Mouse (Mus musculus): ENCODE results near the gene Igfbp5. TPM values are rescaled to one million over a fixed set of nuclear protein-coding genes. Genes with fewer than 3 reads are reported as not detected.

The Igfbp5 gene
- 10 to 100 TPM; 42.7 to 51.6 TPM for total RNA-seq (2021)
- long read RNA-seq, experiment 1, full-length matches to known transcripts, result 44 of 65 reads
- long read RNA-seq, experiment 1, partial matches to known transcripts, result 0 of 65 reads
- long read RNA-seq, experiment 1, other reads (novel, unspliced or antisense), result 21 of 65 reads
- long read RNA-seq, experiment 2, full-length matches to known transcripts, result 37 of 48 reads
- long read RNA-seq, experiment 2, partial matches to known transcripts, result 0 of 48 reads
- long read RNA-seq, experiment 2, other reads (novel, unspliced or antisense), result 11 of 48 reads

DNA sequence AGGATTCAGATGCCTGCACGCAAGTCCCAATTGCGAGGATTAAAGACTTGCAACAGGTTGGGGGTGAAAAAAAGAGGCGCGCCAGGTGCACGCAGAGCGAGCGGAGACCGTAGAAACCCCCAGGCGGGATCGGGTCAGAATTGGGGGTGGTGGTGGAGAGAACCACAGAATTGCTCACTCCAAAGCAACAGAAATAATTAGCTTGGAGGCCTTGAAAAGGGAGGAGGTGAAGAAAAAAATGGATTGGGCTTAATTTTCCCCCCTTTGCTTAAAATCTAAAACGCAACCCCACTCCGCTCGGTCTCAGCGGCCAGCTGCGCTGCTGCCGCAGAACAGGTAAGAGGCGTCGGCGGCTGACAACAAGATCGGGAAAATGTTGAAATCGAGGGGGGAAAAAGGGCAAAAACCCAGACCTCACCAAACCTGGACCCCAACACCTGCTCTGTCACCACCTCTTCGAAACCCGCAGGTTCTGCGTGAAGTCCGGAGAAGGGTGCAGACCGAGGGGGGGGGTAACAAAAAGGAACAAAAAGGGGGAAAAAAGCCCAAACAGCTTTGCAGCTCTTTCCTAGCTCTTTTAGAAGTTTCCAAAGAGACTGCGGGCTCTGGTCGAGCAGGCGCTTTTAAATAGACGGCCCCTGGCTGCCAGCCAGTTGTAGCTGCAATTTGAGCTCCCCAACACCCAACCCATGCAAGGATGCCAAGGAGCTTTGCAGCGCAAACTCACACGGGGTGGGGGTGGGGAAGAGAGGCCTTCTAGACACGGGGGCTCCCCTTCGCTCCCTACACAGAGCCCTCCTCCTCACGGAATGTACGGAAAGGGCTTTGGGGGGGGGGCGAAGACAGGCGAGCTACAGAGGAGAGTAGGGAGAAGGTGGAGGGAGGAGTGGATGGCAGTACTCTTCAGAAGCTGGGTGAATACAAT is at the start of gene Igfbp5:
Gene Igfbp5 (minus strand): TSS at position 598 of the 925 bp plus-strand sequence.
- peak within 1 kb of the TSS; percentile 59 for H3K4me3 ChIP-seq
- TF ChIP-seq CTCF (IDR thresholded peaks at IDR 0.05), result no peak
- intact Hi-C loops (cut with DNase I), result loop anchor here (5.0 to 10.0 kb wide), 3 partner anchors 88 to 510 kb away; no protein-coding TSS in a partner anchor
- peak within 1 kb of the TSS; percentile 83 for H3K27ac ChIP-seq
- peak; percentile 55 to 64 for DNase-seq (ENCODE audit: extremely low spot score in 1 of 2, low spot score in 2 of 2)

DNA sequence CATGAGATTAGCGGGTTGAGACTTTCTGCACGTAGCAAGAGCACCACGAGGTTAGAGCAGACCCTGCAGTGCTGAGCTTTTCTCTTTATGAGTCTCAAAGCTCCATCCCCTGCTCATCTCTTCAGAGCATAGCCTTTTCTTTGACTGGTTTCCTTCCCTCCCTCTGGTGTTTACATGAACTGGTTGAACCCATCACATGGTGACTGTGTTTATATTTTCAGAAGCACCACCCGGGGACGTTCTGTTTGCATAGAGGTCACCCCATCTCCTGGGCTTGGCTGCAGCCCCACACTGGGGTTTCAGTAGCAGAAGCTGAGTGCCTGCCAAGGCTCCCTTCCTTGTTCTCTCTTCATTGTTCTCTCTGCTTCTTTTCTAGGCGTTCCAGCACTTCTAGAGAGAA is 40.1 kb upstream of the Igfbp5 start:
- TF ChIP-seq CTCF (IDR thresholded peaks at IDR 0.05), result no peak
- Histone ChIP-seq H3K27ac (no peak overlapping the region), H3K4me3 (no peak overlapping the region)
- peak in 1 of 2 experiments; percentile 20 for DNase-seq (ENCODE audit: extremely low spot score in 1 of 2, low spot score in 2 of 2)
- intact Hi-C loops (cut with DNase I), result no loop called here

DNA sequence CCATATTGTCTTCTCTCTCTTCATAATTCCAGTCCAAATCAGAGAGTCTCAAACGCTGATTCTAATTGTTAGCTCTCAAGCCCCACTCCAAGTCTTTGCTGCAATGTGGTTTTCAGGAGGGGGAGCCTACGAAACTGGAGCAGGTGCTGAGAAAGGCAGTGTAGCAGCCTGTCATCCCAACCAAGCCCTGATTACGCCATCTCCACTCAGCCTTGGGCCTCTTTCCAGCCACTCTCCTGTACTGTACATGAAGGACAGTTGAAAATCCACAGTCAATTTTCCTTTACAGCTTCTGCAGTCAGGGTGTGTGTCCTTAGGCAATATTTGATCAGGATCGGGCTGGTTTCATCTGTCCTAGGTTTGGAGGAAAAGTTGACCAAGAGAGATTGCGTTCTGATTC is 38.4 kb upstream of the Igfbp5 start:
- DNase-seq (ENCODE audit: extremely low spot score in 1 of 2, low spot score in 2 of 2), result no peak
- no peak for TF ChIP-seq CTCF (IDR thresholded peaks at IDR 0.05)
- no peak overlapping the region for H3K4me3 ChIP-seq
- no peak overlapping the region for H3K27ac ChIP-seq
- intact Hi-C loops (cut with DNase I), result no loop called here

DNA sequence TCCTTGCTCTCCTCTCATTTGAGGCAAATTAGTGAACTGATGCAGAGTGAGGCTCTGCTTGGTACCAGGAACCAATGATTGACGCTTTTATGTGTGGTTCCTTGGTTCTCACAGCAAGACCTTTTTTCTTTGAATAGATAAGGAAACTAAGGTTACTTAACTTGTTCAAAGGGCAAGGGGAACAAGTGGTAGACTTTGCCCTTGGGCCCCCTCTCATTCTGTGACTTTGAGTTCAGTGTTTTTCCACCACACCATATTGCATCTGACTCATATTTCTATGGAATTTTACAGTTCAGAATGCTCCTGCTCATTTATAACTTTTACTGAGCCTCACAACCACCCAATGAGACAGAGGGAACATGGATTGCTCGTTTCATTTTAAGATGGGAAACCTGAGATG is 21.1 kb upstream of the Igfbp5 start:
- Histone ChIP-seq H3K4me3 (no peak overlapping the region), H3K27ac (no peak overlapping the region)
- no peak for TF ChIP-seq CTCF (IDR thresholded peaks at IDR 0.05)
- no peak for DNase-seq (ENCODE audit: extremely low spot score in 1 of 2, low spot score in 2 of 2)
- intact Hi-C loops (cut with DNase I), result no loop called here

DNA sequence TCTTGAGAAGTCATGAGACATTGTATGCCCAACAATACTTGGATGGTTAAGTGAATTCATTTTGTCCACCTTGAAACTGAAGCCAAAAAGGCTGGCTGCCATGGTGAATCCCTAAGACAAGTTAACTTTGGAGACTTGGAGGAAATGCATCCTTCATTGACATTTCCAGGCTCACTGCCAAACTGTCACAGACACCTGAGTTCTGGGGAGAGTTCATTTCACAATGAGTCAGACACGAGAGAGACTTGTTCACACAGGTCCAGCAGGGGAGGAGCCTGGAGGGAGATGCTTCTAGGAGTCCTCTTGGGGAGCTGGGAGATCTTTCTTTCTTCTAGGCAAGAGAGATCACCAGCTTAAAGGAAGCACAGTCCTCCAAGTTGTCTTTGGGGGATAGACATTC is 13.2 kb upstream of the Igfbp5 start:
- Histone ChIP-seq H3K27ac (no peak overlapping the region), H3K4me3 (no peak overlapping the region)
- intact Hi-C loops (cut with DNase I), result loop anchor here (5.0 kb wide), 1 partner anchor 119 kb away; no protein-coding TSS in a partner anchor
- TF ChIP-seq CTCF (IDR thresholded peaks at IDR 0.05), result no peak
- no peak for DNase-seq (ENCODE audit: extremely low spot score in 1 of 2, low spot score in 2 of 2)

DNA sequence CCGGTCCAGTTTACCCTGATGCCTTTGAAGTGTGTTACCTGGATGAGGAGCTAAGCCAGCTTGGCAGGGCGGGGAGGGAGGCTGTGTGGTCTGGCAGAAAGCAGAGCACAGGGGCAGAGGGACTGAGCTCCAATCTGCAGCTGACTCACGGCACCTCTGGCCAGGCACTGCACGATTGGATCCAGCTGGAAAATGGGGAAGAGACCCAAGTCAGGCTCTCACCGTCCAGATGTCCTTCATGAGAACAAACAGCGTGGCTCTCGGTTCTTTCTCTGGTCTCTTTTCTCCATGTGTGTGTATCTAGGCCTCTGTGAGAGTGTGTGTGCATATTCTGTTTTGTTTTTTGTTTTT is 11.1 kb upstream of the Igfbp5 start:
- DNase-seq (ENCODE audit: extremely low spot score in 1 of 2, low spot score in 2 of 2), result no peak
- Histone ChIP-seq H3K27ac (no peak overlapping the region), H3K4me3 (no peak overlapping the region)
- no peak for TF ChIP-seq CTCF (IDR thresholded peaks at IDR 0.05)
- intact Hi-C loops (cut with DNase I), result loop anchor here (5.0 kb wide), 1 partner anchor 122 kb away; no protein-coding TSS in a partner anchor

DNA sequence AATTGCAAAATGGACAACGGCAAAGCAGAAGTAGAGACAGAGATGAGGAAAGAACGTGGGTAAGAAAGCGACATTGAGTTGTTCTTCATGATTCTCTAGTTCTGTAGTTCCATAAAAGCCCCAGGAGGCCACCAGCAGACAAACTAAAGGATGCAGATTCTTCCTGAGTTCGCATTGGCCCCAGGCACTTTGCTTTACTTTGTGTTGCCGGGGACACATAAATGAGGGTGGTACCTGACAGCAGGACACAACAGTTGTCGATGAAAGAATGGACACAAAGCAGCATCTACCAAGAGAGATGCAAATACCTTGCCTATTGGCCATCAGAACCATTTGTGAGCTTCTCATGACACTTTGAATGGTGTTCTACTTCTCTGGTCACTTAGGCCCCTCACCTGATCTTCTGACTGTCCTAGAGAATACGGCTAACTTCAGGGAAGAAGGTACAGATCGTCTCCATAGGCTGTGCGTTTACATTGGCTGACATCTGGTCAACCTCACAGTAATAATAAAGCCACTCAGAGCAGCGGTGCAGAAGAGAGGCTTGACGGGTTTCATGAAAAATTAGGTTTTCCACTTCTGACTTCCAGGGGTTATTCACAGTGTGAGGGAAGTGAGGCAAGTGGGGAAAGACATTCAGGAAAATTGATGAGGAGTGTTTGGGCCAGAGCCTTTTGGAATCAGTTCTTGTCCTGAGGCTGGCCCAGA is 10.6 kb upstream of the Igfbp5 start:
- intact Hi-C loops (cut with DNase I), result loop anchor here (5.0 kb wide), 1 partner anchor 122 kb away; no protein-coding TSS in a partner anchor
- no peak for DNase-seq (ENCODE audit: extremely low spot score in 1 of 2, low spot score in 2 of 2)
- no peak for TF ChIP-seq CTCF (IDR thresholded peaks at IDR 0.05)
- Histone ChIP-seq H3K27ac (no peak overlapping the region), H3K4me3 (no peak overlapping the region)

DNA sequence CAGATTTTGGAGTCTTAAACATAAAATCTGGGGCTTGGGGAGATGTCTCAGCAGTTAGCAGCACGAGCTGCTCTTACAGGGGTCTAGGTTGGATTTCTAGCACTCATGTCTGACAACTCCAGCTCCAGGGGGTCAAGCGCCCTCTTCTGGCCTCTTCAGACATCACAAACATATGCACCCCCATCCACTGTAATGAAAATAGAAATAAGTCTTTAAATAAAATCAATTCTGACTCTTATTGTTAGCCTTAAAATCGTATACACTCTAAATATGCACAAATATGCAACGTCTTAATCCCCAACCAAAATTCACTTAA is 4.6 kb upstream of the Igfbp5 start:
- no peak overlapping the region for H3K27ac ChIP-seq
- no peak overlapping the region for H3K4me3 ChIP-seq
- intact Hi-C loops (cut with DNase I), result loop anchor here (5.0 to 10.0 kb wide), 3 partner anchors 83 to 506 kb away; no protein-coding TSS in a partner anchor
- DNase-seq (ENCODE audit: extremely low spot score in 1 of 2, low spot score in 2 of 2), result no peak
- TF ChIP-seq CTCF (IDR thresholded peaks at IDR 0.05), result peak; percentile 31

DNA sequence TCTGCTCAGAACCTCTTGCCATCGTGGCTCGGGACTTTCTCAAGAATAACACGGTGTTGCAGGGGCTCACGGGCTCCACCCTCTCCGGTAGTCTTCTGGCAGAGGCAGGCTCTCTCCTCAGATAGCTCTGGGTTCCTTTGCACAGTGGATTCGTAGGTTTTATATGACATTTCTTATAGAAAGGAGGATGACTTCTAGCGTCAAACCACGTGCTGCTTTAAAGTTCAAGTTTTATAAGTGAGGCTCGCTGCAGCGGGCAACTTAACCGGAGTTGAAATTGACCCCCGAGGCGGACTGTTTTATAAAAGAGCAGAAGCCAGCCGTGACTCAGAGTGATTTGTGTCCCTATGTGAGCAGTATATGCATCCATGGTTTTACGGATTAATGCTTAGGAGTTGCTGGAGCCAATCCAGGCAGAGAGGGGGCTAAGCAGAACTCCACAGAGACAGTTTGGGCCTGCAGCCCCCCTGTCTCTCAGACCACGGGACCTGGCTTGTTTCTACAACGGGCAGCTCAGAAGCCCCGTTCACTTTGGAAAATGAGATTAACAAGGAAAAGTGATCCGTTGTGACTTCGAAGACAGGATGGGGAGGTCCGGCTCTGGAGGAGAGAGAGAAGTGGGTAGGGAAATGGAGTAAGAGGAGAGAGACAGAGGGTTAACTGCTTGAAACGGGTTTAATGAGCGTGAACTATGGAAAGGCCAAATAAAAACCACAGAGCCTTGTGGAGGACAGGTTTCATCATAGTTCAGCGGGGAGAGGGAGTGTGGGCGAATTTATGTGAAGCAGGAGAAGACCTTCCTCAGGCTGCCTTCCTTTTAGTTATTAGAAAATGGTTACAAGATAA is 4.0 kb upstream of the Igfbp5 start:
- peak overlapping the region; percentile 31 for H3K4me3 ChIP-seq
- DNase-seq (ENCODE audit: extremely low spot score in 1 of 2, low spot score in 2 of 2), result peak in 1 of 2 experiments; percentile 13
- intact Hi-C loops (cut with DNase I), result loop anchor here (1.0 to 10.0 kb wide), 4 partner anchors 84 to 506 kb away; no protein-coding TSS in a partner anchor
- TF ChIP-seq CTCF (IDR thresholded peaks at IDR 0.05), result no peak
- no peak overlapping the region for H3K27ac ChIP-seq

DNA sequence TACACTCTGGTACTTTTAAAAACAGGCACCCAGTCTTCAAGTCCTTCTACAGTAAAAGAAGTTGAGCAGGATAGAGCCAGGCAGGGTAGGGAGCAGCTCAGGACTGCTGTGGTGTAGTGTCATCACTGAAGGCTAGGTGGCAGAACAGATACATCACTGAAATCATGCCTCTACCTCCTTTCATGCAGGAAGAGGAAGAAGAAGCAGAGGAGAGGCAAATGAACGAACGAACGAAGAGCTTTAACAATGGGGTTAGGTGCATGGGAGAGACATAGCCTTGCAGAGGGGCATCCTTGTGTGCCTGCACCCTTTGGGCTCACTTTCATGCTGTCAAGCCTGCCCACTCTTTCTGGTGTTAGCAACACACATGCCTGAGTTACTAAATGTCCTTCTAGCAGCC is 3.2 kb upstream of the Igfbp5 start:
- peak; percentile 46 to 50 for DNase-seq (ENCODE audit: extremely low spot score in 1 of 2, low spot score in 2 of 2)

DNA sequence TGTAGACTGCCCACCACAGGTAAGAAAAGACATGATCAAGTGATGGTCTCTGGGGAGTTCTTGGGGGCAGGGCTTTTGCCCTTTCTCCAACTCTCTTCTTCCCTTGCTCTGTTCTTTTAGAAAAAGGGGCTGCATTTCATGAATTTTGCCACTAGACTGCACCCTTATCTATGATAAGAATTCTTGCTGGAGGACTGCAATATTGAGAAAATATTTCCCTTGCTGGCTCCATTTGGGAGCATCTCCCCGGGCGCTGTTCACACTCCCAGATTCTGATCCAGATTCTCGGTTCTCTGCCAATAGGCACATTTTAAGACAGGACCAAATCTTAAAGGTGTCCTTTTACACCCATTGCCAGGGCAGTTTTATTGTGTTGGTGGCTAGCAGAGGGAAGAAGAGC is 1.4 kb upstream of the Igfbp5 start:
- peak; percentile 67 for TF ChIP-seq CTCF (IDR thresholded peaks at IDR 0.05)
- H3K27ac ChIP-seq, result no peak overlapping the region
- intact Hi-C loops (cut with DNase I), result loop anchor here (5.0 to 10.0 kb wide), 3 partner anchors 86 to 509 kb away; no protein-coding TSS in a partner anchor
- H3K4me3 ChIP-seq, result no peak overlapping the region
- DNase-seq (ENCODE audit: extremely low spot score in 1 of 2, low spot score in 2 of 2), result no peak

More for the DNA sequence above, 3.2 kb upstream of the Igfbp5 start:
- intact Hi-C loops (cut with DNase I), result loop anchor here (1.0 to 10.0 kb wide), 5 partner anchors 84 to 740 kb away; no protein-coding TSS in a partner anchor
- no peak overlapping the region for H3K27ac ChIP-seq
- peak overlapping the region; percentile 31 for H3K4me3 ChIP-seq
- peak; percentile 86 for TF ChIP-seq CTCF (IDR thresholded peaks at IDR 0.05)
